Mouse (Mus musculus): ENCODE results near the gene Lpin3.

Lpin3 gene

GRCm38 (mm10) chr2:160940930-160941709 is 60.6 kb downstream of the Lpin3 start:
- no peak for TF ChIP-seq GATA4 (IDR thresholded peaks at IDR 0.05; ENCODE audit: insufficient replicate concordance, low read length)

- no peak for TF ChIP-seq GATA4 (IDR thresholded peaks at IDR 0.05; ENCODE audit: insufficient replicate concordance, low read length)
Measured at GRCm38 (mm10) chr2:160942443-160942842, 62.0 kb downstream of the Lpin3 start.

GRCm38 (mm10) chr2:160951595-160951994 is 71.1 kb downstream of the Lpin3 start:
- TF ChIP-seq GATA4 (IDR thresholded peaks at IDR 0.05; ENCODE audit: insufficient replicate concordance, low read length) = no peak

GRCm38 (mm10) chr2:160953131-160953873 is 72.8 kb downstream of the Lpin3 start:
- no peak for TF ChIP-seq GATA4 (IDR thresholded peaks at IDR 0.05; ENCODE audit: insufficient replicate concordance, low read length)

GRCm38 (mm10) chr2:160954541-160954940 is 74.1 kb downstream of the Lpin3 start:
- TF ChIP-seq GATA4 (IDR thresholded peaks at IDR 0.05; ENCODE audit: insufficient replicate concordance, low read length) = no peak

- TF ChIP-seq GATA4 (IDR thresholded peaks at IDR 0.05; ENCODE audit: insufficient replicate concordance, low read length) = no peak
Measured at GRCm38 (mm10) chr2:160955331-160955730, 74.9 kb downstream of the Lpin3 start.
